Mouse (Mus musculus) bone marrow macrophage, adult 2 months (primary cell): ENCODE measurements around the gene Nras.

Source experiments
- CTCF ChIP-seq: IDR thresholded peaks from 2 replicates; pipeline ENCODE4 v1.5.1; 2012; ENCODE audit warnings: low read depth, mild to moderate bottlenecking, low read length, moderate library complexity
- POLR2A ChIP-seq: IDR thresholded peaks from 2 replicates; pipeline ENCODE4 v1.6.1; 2012; ENCODE audit warnings: mild to moderate bottlenecking, low read depth, low read length, borderline replicate concordance

GRCm38 (mm10) chr3:103066927-103067326, 8.8 kb downstream of the Nras start:
- TF ChIP-seq CTCF (no peak), POLR2A (no peak)
